Mouse (Mus musculus): ENCODE measurements around the gene Hoxa6. TPM values are rescaled to one million over a fixed set of nuclear protein-coding genes. Genes with fewer than 3 reads are reported as not detected.
A peak's percentile ranks its signal among the peaks of the same experiment; 100 is the strongest.

Hoxa6 gene
- polyA plus RNA-seq, 1 experiment, result not detected

GRCm38 (mm10) chr6:52202362-52203120 lies 6.0 kb downstream of the Hoxa6 start:
- no peaks in the 10 kb centered on the region for H3K4me1 ChIP-seq (ENCODE audit: control insufficient read depth, insufficient read depth, low read length)
- H3K4me3 ChIP-seq (ENCODE audit: insufficient read depth, low read length), result no peak overlapping the region
- TF ChIP-seq CTCF (IDR thresholded peaks at IDR 0.05; ENCODE audit: low read depth, low read length) (no peak), POLR2A (IDR thresholded peaks at IDR 0.05; ENCODE audit: borderline replicate concordance, low read depth, low read length) (no peak)
- H3K27ac ChIP-seq (ENCODE audit: insufficient read depth, low read depth, low read length), result no peak overlapping the region

- no peaks in the 10 kb centered on the region for H3K4me1 ChIP-seq (ENCODE audit: control insufficient read depth, insufficient read depth, low read length)
- no peak overlapping the region for H3K4me3 ChIP-seq (ENCODE audit: insufficient read depth, low read length)
- TF ChIP-seq CTCF (IDR thresholded peaks at IDR 0.05; ENCODE audit: low read depth, low read length), result no peak
- no peak for TF ChIP-seq POLR2A (IDR thresholded peaks at IDR 0.05; ENCODE audit: borderline replicate concordance, low read depth, low read length)
- H3K27ac ChIP-seq (ENCODE audit: insufficient read depth, low read depth, low read length), result no peak overlapping the region
These were observed 7.3 kb downstream of the Hoxa6 start for GRCm38 (mm10) chr6:52201269-52201668.

- H3K27ac ChIP-seq (ENCODE audit: insufficient read depth, low read depth, low read length), result no peak overlapping the region
- H3K4me1 ChIP-seq (ENCODE audit: control insufficient read depth, insufficient read depth, low read length), result no peaks in the 10 kb centered on the region
- no peak overlapping the region for H3K4me3 ChIP-seq (ENCODE audit: insufficient read depth, low read length)
- TF ChIP-seq POLR2A (IDR thresholded peaks at IDR 0.05; ENCODE audit: borderline replicate concordance, low read depth, low read length) (no peak), CTCF (IDR thresholded peaks at IDR 0.05; ENCODE audit: low read depth, low read length) (no peak)
These were observed 7.7 kb downstream of the Hoxa6 start for GRCm38 (mm10) chr6:52200751-52201250.

- Histone ChIP-seq H3K4me3 (ENCODE audit: insufficient read depth, low read length) (no peak overlapping the region), H3K27ac (ENCODE audit: insufficient read depth, low read depth, low read length) (no peak overlapping the region), H3K4me1 (ENCODE audit: control insufficient read depth, insufficient read depth, low read length) (no peaks in the 10 kb centered on the region)
- TF ChIP-seq POLR2A (IDR thresholded peaks at IDR 0.05; ENCODE audit: borderline replicate concordance, low read depth, low read length) (no peak), CTCF (IDR thresholded peaks at IDR 0.05; ENCODE audit: low read depth, low read length) (no peak)
These were observed 8.3 kb downstream of the Hoxa6 start for GRCm38 (mm10) chr6:52200073-52200750.

- Histone ChIP-seq H3K4me1 (ENCODE audit: control insufficient read depth, insufficient read depth, low read length) (peaks cover 4% of the 10 kb centered on the region), H3K27ac (ENCODE audit: insufficient read depth, low read depth, low read length) (no peak overlapping the region), H3K4me3 (ENCODE audit: insufficient read depth, low read length) (no peak overlapping the region)
- TF ChIP-seq POLR2A (IDR thresholded peaks at IDR 0.05; ENCODE audit: borderline replicate concordance, low read depth, low read length), result no peak
- TF ChIP-seq CTCF (IDR thresholded peaks at IDR 0.05; ENCODE audit: low read depth, low read length), result no peak
These were observed 11.3 kb downstream of the Hoxa6 start for GRCm38 (mm10) chr6:52197271-52197670.

- no peak overlapping the region for H3K4me3 ChIP-seq (ENCODE audit: insufficient read depth, low read length)
- TF ChIP-seq CTCF (IDR thresholded peaks at IDR 0.05; ENCODE audit: low read depth, low read length) (no peak), POLR2A (IDR thresholded peaks at IDR 0.05; ENCODE audit: borderline replicate concordance, low read depth, low read length) (no peak)
- peaks cover 5% of the 10 kb centered on the region for H3K4me1 ChIP-seq (ENCODE audit: control insufficient read depth, insufficient read depth, low read length)
- H3K27ac ChIP-seq (ENCODE audit: insufficient read depth, low read depth, low read length), result no peak overlapping the region
These were observed 11.7 kb downstream of the Hoxa6 start for GRCm38 (mm10) chr6:52196811-52197210.

- Histone ChIP-seq H3K4me3 (ENCODE audit: insufficient read depth, low read length) (no peak overlapping the region), H3K27ac (ENCODE audit: insufficient read depth, low read depth, low read length) (no peak overlapping the region), H3K4me1 (ENCODE audit: control insufficient read depth, insufficient read depth, low read length) (peaks cover 5% of the 10 kb centered on the region)
- TF ChIP-seq POLR2A (IDR thresholded peaks at IDR 0.05; ENCODE audit: borderline replicate concordance, low read depth, low read length) (no peak), CTCF (IDR thresholded peaks at IDR 0.05; ENCODE audit: low read depth, low read length) (no peak)
These were observed 13.8 kb downstream of the Hoxa6 start for GRCm38 (mm10) chr6:52194690-52195089.

- no peak overlapping the region for H3K27ac ChIP-seq (ENCODE audit: insufficient read depth, low read depth, low read length)
- H3K4me3 ChIP-seq (ENCODE audit: insufficient read depth, low read length), result peak overlapping the region; percentile 78
- TF ChIP-seq POLR2A (IDR thresholded peaks at IDR 0.05; ENCODE audit: borderline replicate concordance, low read depth, low read length) (no peak), CTCF (IDR thresholded peaks at IDR 0.05; ENCODE audit: low read depth, low read length) (no peak)
- H3K4me1 ChIP-seq (ENCODE audit: control insufficient read depth, insufficient read depth, low read length), result peaks cover 5% of the 10 kb centered on the region
These were observed 16.5 kb downstream of the Hoxa6 start for GRCm38 (mm10) chr6:52191860-52192550.

- TF ChIP-seq CTCF (IDR thresholded peaks at IDR 0.05; ENCODE audit: low read depth, low read length) (no peak), POLR2A (IDR thresholded peaks at IDR 0.05; ENCODE audit: borderline replicate concordance, low read depth, low read length) (no peak)
- Histone ChIP-seq H3K27ac (ENCODE audit: insufficient read depth, low read depth, low read length) (no peak within 1 kb of the TSS), H3K4me3 (ENCODE audit: insufficient read depth, low read length) (peak within 1 kb of the TSS; percentile 78), H3K4me1 (ENCODE audit: control insufficient read depth, insufficient read depth, low read length) (peaks cover 5% of the 10 kb centered on the region)
These were observed 17.4 kb downstream of the Hoxa6 start, which contains the start of gene Hoxa4 for GRCm38 (mm10) chr6:52190906-52191810. Gene Hoxa4 (minus strand): TSS chr6:52191753.

All from bone marrow macrophage, adult 2 months (primary cell).